Mouse (Mus musculus): ENCODE measurements at regions not wholly inside any gene's neighbourhood (a gene's known extent, or its start where the extent isn't known, plus 50 kb on each side); places are given as distances from the start of the nearest gene placed in this dataset.

GRCm38 (mm10) chr2:72641228-72641627, 165.3 kb downstream of the Cdca7 start:
- TF ChIP-seq CTCF (IDR thresholded peaks at IDR 0.05; ENCODE audit: extremely low read depth, insufficient read length, insufficient replicate concordance, low read depth, low read length) (no peak), POLR2A (IDR thresholded peaks at IDR 0.05; ENCODE audit: low read depth, low read length) (no peak)

All from small intestine, adult 2 months (tissue).